Mouse (Mus musculus) E14TG2a.4 (cell line): ENCODE data around the gene Gm11042.

Experiments
- CTCF ChIP-seq: conservative IDR thresholded peaks from 2 replicates; pipeline ENCODE4 v1.5.1; 2014; ENCODE audit warnings: low read length
- NANOG ChIP-seq: IDR thresholded peaks from 2 replicates; pipeline ENCODE4 v1.6.1; 2014; ENCODE audit warnings: borderline replicate concordance, low read length, mixed read lengths
- POU5F1 ChIP-seq: IDR thresholded peaks from 2 replicates; pipeline ENCODE4 v1.6.1; 2014; ENCODE audit warnings: low read length, borderline replicate concordance

- TF ChIP-seq CTCF (no peak), NANOG (no peak), POU5F1 (no peak)
Observed at GRCm38 (mm10) chr12:74281403-74281802, 34.8 kb downstream of the Gm11042 start.
